Mouse (Mus musculus) urinary bladder, postnatal 10 days (tissue): ENCODE results near the gene Gjb4.

Source experiments
- DNase-seq: peaks from one replicate; pipeline ENCODE4 v3.0.0; 2022; ENCODE audit warnings: low spot score

The Gjb4 gene

DNA sequence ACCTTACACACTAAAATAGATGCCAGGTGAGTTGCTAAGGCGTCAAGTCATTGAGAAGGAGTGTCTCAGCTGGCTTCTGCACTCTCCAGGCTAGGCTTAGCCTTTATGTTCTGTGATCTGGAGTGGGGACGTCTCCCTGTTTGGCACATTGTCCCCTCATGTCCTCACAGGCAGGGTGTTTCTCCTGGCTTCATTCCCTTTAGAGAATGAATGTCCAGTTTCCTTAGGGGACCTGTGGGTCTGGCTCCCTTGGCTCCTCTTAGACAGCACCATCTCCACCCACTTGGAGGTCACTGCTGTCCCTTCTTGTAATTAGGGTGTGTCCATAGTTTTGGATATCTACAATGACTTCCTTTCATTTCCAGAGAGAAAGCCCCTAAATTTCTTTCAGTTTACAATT lies 47.0 kb downstream of the Gjb4 start:
- DNase-seq, result no peak

DNA sequence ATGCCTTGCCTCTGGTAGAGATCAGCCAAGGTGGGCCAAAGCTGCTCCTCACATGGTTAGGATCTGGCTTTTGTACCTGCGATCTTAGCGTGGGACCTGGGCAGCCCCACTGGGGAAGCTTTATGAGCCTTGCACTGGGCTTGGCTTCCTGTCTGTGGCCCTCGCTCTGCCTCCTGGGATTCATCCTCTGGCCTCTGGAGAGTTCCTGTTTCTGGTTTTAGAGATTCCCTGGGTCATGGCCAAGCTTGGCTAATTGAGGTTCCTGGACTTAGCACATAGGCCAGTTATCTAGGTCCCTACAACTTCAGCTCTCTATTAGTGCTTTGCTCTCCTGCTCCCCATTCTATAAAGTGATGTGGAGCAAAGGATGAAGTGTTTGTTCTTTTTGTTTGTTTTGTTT lies 50.1 kb downstream of the Gjb4 start:
- DNase-seq, result no peak
